Mouse (Mus musculus): ENCODE results near the gene Mapkapk3.

Mapkapk3 gene

DNA sequence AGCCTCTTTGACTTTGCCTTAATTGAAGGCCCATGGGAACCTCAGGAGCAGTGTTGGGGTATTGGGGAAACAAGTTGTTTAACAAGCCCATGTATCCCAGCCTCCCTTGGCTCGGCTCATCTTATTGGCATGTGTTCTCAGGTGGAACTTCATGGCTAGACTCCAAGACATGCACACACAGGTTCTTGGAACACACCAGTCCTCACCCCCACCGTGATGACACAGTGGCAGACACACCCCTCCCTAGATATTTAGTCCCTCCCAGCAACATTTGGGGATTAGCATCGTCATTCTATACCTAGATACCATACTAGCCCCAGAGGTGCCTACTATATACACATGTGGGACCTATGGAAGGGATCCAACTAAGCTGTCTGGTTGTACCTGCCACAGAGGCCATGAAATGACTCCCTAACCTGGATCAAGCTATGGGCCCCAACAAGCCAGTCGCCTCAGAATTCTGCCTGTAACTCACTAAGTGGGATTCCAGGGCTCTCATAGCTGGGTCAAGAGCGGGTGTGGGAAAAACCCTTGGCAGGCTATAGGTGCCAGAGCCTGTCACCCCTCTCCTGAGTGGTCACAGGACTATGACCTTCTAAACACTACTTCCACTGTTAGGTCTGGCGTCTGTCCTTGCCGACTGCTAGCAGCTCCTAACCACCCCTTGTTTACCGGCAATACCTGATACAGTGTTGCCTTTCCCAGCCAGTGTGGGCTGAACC, 8.5 kb upstream of the Mapkapk3 start:
- in situ Hi-C loops (cut with MboI; ENCODE audit: low pct_unique_long_range_greater_than_20kb in 1 of 2, low sequenced_read_pairs in 2 of 2, unreplicated experiment in 1 of 2): loop anchor here (5.0 to 10.0 kb wide), 3 partner anchors 34 to 57 kb away; partner anchors contain the start of gene Hemk1 (in 1 of the 2)

DNA sequence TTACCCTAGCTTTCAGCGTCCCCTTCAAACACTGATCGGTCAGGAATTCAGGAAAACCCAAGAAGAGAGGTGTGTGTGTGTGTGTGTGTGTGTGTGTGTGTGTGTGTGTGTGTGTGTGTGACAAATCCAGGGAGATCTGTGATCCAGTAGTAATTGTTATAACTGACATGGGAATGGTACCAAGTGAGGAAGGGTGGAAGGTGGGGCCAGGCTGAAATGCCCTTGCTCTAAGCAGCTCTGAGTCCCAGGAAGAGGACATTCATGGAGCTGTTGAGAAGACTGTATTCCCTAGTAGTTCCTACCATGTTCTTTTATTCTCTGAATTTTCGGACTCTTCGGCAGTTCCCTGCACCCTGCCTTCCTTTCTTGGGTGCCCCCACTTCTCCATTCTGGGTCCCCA, 8.0 kb upstream of the Mapkapk3 start:
- in situ Hi-C loops (cut with MboI; ENCODE audit: low pct_unique_long_range_greater_than_20kb in 1 of 2, low sequenced_read_pairs in 2 of 2, unreplicated experiment in 1 of 2): loop anchor here (5.0 to 10.0 kb wide), 3 partner anchors 35 to 57 kb away; partner anchors contain the start of gene Hemk1 (in 1 of the 2)

DNA sequence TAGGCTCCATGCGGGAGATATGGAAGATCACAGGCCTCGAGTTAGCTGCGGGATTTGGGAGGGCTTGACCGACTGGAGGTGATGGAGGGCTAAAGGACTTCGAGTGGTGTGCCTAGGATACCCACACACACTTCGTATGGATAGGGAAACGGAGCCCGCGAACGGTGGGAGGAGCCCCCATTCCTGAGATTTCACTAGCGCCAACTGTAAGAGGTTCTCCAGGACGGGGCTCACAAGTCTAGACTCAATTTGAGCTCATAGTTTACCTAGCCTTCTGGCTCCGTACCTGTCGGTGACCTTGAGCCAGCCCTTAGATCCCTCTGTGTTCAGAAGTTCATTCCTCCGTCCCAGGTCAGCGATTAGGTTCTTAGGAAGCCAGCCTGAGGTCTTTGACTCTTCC, 7.4 kb upstream of the Mapkapk3 start:
- in situ Hi-C loops (cut with MboI; ENCODE audit: low pct_unique_long_range_greater_than_20kb in 1 of 2, low sequenced_read_pairs in 2 of 2, unreplicated experiment in 1 of 2): loop anchor here (5.0 to 10.0 kb wide), 3 partner anchors 35 to 58 kb away; partner anchors contain the start of gene Hemk1 (in 1 of the 2)

DNA sequence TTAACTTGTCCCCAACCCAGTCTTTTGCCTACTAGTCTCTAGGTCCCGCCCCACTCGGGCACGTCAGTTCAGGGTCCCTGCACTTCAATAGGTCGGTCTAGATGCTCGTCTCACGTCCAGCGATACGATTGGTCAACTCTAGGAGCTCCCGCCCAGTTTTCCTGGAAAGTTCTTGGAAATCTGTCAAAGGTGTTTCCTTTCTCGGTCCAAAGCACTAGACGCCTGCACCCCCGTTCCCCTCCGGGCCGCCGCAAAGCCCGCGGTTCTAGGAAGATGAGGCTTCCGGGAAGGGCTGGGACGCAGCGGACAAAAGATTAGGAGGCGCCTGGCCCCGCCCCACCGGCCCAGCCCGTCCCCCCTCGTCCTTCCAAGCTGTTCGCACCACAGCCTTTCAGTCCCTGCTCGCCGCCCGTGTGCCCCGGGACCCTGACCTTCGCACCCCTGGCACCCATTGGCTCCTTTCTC, 6.9 kb upstream of the Mapkapk3 start:
- in situ Hi-C loops (cut with MboI; ENCODE audit: low pct_unique_long_range_greater_than_20kb in 1 of 2, low sequenced_read_pairs in 2 of 2, unreplicated experiment in 1 of 2): loop anchor here (5.0 to 10.0 kb wide), 3 partner anchors 36 to 58 kb away; partner anchors contain the start of gene Hemk1 (in 1 of the 2)

DNA sequence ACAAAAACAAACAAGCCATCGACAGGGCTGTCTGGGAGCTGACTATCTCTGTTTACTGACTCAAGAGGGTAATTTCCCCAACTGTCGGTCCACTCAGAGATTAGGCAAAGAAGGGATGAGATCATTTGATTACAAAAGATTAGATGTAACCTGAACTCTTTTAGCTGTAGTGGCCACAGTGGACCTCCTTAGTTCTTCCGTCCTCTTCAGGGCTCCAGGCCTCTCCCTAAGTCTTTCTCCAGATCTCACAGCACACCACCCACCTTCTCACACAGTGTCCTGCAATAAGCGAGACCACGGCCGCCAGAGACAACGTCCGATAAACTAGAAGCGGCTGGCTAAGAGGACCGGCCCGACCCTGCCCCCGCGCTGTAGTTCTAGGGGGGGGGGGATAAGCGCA, 6.4 kb upstream of the Mapkapk3 start:
- in situ Hi-C loops (cut with MboI; ENCODE audit: low pct_unique_long_range_greater_than_20kb in 1 of 2, low sequenced_read_pairs in 2 of 2, unreplicated experiment in 1 of 2): loop anchor here (5.0 to 10.0 kb wide), 3 partner anchors 36 to 59 kb away; partner anchors contain the start of gene Hemk1 (in 1 of the 2)

DNA sequence AAGGTAGTCTGAATTCAATTTTAAA, 6.2 kb upstream of the Mapkapk3 start, which contains the start of gene Cish:
TSS of gene Cish (plus strand) at position 11 of the 25 bp plus-strand sequence.
- in situ Hi-C loops (cut with MboI; ENCODE audit: low pct_unique_long_range_greater_than_20kb in 1 of 2, low sequenced_read_pairs in 2 of 2, unreplicated experiment in 1 of 2): loop anchor here (5.0 to 10.0 kb wide), 3 partner anchors 36 to 59 kb away; partner anchors contain the start of gene Hemk1 (in 1 of the 2)

DNA sequence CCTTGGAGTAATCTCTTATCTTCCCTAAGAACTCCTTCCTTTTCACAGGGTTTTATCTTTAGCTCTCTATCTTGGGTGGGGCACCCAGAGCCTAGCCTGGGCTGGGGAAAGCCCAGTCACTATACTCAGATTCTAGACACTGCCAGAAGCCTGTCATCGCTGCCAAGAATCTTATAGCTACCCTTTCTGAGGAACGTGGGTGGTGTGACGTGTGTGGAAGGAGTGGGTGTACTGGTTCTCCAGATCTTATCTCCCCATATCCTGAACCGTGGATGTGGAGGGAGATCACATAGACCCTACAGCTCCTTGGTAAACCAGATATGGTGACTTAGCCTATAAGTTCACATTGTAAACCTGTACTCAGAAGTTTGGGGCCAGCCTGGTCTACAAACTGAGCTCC, 5.9 kb upstream of the Mapkapk3 start:
- in situ Hi-C loops (cut with MboI; ENCODE audit: low pct_unique_long_range_greater_than_20kb in 1 of 2, low sequenced_read_pairs in 2 of 2, unreplicated experiment in 1 of 2): loop anchor here (5.0 to 10.0 kb wide), 3 partner anchors 37 to 59 kb away; partner anchors contain the start of gene Hemk1 (in 1 of the 2)

DNA sequence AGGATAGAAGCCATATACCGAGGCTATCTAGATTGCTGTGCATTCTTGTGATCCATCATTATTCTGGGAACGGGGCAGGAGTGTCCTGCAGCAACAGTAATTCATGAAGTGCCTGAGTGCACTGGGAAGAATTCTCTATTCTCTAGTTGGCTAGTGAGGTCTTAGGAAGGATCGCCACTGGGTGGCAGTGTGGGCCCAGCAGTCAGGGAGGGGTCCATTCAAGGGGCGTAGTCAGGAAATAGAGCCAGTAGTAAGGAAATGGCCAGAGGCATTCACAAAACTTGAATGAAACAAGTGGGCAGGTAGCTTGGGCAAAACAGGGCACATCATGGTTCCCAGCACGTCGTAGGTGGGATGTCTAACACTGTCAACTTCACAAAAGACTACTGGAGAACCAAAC, 4.6 kb upstream of the Mapkapk3 start:
- in situ Hi-C loops (cut with MboI; ENCODE audit: low pct_unique_long_range_greater_than_20kb in 1 of 2, low sequenced_read_pairs in 2 of 2, unreplicated experiment in 1 of 2): loop anchor here in 1 of 2 experiments (5.0 to 10.0 kb wide), 2 partner anchors 61 to 392 kb away; no protein-coding TSS in a partner anchor

DNA sequence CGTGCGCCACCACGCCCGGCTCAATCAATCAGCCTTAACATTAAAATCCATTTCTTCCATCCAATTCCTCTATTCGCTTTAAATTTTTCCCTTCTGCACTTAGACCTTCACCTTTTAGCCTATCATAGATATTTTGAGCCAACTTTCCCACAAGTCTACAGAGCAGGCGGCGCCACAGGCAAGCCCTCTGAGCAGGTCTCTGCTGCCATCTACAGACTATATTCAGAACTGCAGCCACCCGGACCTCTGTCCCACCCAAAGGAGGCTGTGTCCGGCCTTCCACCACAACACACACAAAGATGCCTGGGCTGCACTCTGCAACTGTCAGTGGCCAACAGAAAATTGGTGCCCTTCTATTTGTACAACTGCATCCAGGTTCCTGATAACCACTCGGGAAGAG, 1.2 kb upstream of the Mapkapk3 start:
- in situ Hi-C loops (cut with MboI; ENCODE audit: low pct_unique_long_range_greater_than_20kb in 1 of 2, low sequenced_read_pairs in 2 of 2, unreplicated experiment in 1 of 2): loop anchor here in 1 of 2 experiments (5.0 to 10.0 kb wide), 2 partner anchors 64 to 389 kb away; no protein-coding TSS in a partner anchor

DNA sequence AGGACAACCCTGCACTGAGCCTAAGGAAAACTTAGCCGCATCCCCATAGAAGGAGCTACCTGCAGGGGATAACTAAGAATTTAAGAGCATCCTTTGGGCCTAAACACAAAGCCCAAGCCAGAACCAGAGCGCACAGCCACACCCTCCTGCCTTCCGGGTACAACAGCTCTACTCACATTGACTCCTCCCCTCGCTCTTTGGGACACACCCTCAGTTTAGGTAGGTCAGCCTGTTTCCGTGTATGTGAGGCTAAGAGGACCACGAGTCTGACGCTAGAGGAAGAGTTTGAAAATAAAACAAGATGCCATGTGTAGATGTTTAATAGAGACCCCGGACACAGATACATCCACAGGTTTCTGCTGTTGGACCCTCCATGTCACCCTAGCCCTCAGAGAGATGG, 966 bp downstream of the Mapkapk3 start:
- in situ Hi-C loops (cut with MboI; ENCODE audit: low pct_unique_long_range_greater_than_20kb in 1 of 2, low sequenced_read_pairs in 2 of 2, unreplicated experiment in 1 of 2): loop anchor here in 1 of 2 experiments (5.0 kb wide), 1 partner anchor 41 kb away; no protein-coding TSS in a partner anchor

DNA sequence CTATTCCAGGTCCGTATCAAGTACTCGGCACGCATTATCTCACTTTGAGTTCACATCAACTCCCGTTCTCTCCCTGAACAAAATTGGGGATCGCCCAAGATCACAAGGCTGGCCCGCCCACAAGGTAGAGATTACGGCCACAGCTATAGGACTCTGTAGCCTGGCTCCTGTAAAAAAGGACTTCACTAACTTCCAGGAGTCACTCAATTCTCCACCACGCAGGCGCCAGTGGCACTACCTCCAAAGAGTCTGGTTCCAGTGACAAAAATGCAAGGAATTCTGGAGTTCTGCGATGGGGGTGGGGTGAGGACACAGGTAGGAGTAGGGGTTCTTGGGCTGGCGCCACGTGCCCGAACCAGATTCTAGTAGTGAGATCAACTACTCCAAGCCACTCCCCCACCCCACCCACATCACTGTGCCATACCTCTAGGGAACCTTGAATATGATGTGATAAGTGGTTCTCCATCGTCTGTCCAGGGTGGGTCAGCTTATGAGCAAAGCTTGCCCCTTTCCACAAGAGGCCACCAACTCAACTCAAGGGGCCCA, 1.5 kb downstream of the Mapkapk3 start:
- in situ Hi-C loops (cut with MboI; ENCODE audit: low pct_unique_long_range_greater_than_20kb in 1 of 2, low sequenced_read_pairs in 2 of 2, unreplicated experiment in 1 of 2): loop anchor here in 1 of 2 experiments (5.0 kb wide), 1 partner anchor 41 kb away; no protein-coding TSS in a partner anchor

DNA sequence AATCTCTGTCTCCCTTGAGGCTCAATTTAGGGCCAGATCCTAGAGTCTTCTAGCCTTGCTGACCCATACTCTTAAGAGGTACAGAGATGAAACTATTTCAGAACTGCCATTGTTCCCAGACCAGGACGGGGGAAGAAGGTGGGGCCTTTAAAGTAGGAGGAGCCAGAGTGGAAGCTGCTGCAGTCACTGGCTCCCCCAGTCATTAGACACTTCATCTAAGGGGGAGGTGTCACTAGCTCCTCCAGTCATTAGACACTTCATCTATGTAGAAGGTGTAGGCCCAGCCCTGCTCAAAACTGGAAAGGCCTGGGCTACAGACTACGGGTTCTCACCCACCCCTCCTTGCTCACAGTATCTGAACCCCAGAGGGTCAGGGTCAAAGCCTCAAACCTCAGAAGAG, 2.4 kb downstream of the Mapkapk3 start:
- in situ Hi-C loops (cut with MboI; ENCODE audit: low pct_unique_long_range_greater_than_20kb in 1 of 2, low sequenced_read_pairs in 2 of 2, unreplicated experiment in 1 of 2): loop anchor here in 1 of 2 experiments (5.0 kb wide), 1 partner anchor 40 kb away; no protein-coding TSS in a partner anchor

DNA sequence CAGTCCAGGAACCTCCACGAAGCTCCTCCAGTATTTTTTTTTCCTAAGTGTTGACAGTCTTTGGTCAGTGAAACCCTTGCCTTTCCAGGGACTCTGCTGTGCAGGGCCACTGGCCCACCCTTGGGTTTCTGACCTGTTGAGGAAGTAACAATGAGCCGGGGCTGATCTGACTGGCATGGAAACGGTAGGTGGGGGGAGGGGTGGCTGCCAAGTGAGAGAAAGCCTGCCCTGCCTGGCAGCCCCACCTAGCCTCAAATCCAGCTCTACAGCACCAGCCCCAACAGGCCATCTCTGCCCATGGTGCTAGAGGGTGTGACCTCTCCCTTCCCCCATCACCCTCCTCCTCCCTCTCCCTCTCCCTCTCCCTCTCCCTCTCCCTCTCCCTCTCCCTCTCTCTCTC, 4.7 kb downstream of the Mapkapk3 start:
- in situ Hi-C loops (cut with MboI; ENCODE audit: low pct_unique_long_range_greater_than_20kb in 1 of 2, low sequenced_read_pairs in 2 of 2, unreplicated experiment in 1 of 2): loop anchor here in 1 of 2 experiments (5.0 kb wide), 1 partner anchor 38 kb away; no protein-coding TSS in a partner anchor

DNA sequence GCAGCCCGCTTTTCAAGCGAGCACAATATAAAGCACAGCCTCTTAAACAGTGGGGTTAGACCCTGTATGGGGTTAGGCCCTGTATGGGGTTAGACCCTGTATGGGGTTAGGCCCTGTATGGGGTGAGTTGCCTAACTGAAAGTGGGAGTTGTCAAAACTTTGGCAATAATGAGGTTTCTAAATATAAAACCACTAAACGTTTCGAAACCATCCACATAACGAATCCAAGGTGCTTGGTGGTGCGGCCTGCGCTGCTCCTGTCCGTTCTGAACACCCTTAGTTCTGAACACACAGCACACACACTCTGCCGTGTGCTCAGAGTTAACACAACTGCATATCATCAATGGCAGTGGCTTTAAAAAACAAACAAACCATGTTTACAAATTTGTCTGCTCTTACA, 6.7 kb downstream of the Mapkapk3 start:
- in situ Hi-C loops (cut with MboI; ENCODE audit: low pct_unique_long_range_greater_than_20kb in 1 of 2, low sequenced_read_pairs in 2 of 2, unreplicated experiment in 1 of 2): no loop called here

DNA sequence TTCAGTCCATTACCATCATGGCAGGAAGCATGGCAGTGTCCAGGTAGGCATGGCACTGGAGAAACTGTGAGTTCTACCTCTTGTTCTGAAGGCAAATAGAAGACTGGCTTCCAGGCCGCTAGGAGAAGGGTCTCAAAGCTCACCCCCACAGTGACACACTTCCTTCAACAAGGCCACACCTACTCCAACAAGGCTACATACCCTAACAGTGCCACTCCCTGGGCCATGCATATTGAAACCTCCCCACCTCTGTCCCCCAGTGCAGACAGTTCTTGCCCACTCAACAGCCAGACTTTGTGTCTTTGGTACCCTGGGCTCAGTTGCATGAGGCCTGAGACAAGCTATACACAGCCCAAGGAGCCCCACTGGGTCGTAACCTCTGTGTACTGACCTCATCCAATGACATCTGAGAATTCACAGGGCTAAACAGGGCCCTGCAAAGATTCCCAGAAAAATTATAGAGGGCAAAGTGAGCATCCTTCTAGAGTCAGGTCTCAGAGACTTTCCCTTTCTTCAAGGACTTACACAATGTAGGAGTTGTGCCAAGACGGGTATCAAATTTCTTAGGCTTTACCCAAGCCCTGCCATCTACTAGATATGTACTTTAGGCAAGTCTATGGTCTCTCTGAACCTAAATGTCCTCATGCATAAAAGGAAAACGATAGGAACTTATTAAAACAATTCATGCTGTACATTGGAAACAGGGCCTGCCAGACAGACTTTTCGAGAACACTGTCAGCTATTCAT, 8.3 kb downstream of the Mapkapk3 start:
- in situ Hi-C loops (cut with MboI; ENCODE audit: low pct_unique_long_range_greater_than_20kb in 1 of 2, low sequenced_read_pairs in 2 of 2, unreplicated experiment in 1 of 2): no loop called here

DNA sequence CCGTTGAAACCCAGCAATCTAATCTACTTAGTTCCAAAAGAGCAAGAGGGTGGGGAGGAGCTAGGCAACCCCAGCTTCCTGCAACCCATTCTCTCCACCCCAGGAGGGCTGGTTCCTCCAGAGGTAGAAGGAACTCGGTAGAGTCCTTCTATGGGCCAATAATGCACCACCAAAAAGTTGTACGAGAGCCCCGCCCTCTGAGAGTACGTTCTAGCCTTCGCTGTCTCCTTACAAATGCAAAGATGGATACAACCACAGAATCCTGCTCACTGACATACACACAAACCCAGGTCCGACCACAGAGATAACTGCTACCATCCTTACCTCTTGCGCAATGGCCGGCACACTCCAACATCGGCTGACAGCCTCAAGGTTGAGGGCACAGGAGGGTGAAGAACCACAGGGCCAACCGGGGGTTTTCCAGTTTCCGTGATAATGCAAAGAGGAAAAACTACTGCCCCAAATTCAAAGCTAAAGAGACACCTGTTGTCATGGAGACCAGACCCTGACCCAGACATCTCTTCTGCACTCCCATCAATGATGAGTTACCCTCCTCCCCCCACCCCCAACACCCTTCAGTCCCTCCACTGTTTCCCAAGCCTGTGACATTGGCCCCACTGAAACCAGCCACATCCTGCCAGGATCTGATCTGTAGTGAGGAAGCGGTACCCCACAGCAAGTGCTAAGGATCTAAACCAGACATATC, 9.2 kb downstream of the Mapkapk3 start:
- in situ Hi-C loops (cut with MboI; ENCODE audit: low pct_unique_long_range_greater_than_20kb in 1 of 2, low sequenced_read_pairs in 2 of 2, unreplicated experiment in 1 of 2): no loop called here

DNA sequence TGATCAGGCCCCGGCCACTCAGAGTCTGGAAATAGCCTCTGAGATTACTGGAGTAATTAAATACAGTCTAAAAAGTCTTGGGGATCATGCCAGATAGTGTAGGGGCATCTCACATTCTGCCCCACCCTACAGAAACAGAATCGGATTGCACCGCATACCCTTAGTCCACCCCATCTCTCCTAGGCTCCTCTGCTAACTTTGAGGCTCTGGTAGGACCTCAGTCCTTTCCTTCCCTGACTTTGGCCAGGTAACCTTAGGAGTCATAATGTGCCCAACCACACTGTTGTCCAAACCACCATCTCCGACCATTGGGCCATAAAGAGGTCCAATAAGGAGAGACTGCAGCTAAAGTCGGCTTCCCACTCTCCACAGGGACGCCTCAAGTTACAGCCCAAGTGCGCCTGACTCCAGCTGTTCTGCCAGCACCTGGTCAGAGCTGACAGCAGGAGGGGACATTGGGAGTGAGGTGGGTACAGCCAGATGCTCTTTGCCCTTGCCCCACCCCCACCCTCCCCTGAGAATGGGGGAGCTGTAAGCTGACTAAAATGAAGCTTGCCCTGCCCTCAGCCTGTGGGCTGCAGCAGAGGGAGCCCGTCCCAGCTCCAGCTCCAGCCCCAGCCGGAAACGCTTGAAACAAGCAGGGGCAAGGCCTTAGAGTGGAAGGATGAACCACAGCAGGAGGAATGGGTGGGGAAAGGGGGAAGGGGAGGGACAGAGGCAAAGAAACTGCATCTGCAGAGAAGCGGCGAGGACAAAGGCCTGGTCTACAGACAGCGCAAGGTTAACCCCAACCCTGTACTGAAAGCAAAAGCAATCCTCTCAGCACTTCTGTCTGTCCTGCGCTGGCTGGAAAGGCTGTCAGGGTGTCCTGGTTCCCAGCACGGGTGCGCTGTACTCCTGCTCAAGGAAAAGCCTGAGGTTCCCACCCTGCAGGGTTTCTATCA, 10.0 kb downstream of the Mapkapk3 start:
- in situ Hi-C loops (cut with MboI; ENCODE audit: low pct_unique_long_range_greater_than_20kb in 1 of 2, low sequenced_read_pairs in 2 of 2, unreplicated experiment in 1 of 2): no loop called here

Measured in mouse embryonic stem cell (cell line).